Mouse (Mus musculus): ENCODE data around the gene Ndufb2. TPM values are rescaled to one million over a fixed set of nuclear protein-coding genes. Genes with fewer than 3 reads are reported as not detected.

Ndufb2 gene
- total and polyA plus RNA-seq, 2 experiments from 2014 or later, result 290 to 589 TPM

DNA sequence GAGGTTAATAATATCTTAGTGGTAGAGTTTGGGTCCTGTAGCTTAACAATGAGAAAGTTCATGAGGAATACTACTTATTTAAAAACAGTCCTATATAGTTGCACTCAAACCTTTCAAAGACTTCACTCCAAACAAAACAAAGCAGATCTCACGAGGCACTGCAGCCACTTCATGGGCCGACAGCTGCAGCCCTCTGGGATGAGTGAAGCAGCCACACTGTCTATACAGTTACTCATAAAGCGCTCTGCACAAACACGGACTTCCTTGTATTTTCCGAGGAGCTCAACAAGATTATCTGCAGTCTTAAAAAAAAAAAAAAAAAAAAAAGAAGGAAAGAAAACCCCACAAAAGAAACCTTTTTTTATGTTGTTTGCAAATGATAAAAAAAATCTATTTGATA lies 15.0 kb downstream of the Ndufb2 start:
- H3K9me3 ChIP-seq (ENCODE audit: low read length), result no peaks in the 10 kb centered on the region
- ATAC-seq (ENCODE audit: low FRiP score), result no peak
- TF ChIP-seq CTCF (IDR thresholded peaks at IDR 0.05), result no peak

DNA sequence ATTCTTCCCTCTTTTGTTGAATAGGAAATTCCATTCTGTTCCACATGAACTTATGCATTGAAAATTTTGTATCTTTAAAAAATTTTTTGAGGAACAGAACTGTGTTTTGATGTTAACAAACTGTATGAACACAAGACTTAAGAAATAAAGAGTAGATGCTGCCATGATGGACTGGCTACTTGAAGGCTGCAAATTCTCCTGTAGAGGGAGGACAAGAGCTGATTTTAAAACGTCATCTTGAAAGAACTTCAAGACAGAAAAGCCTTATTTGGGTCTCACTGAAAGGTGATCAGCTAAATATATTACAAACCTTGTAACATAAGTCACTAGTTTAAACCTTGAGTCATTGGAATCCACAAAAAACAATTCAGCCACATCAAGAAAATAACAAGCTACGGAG lies 17.8 kb downstream of the Ndufb2 start:
- no peaks in the 10 kb centered on the region for H3K4me1 ChIP-seq (ENCODE audit: insufficient read depth, low read length)
- no peak overlapping the region for H3K4me3 ChIP-seq (ENCODE audit: low read depth, low read length)
- no peak overlapping the region for H3K27ac ChIP-seq (ENCODE audit: low read depth, low read length)
- WGBS, result 59% methylated on average over 2 of the region's 2 CpGs
- ATAC-seq (ENCODE audit: low FRiP score) (no peak), DNase-seq (ENCODE audit: low spot score) (peak; percentile 19)
- no peak overlapping the region for H3K4me2 ChIP-seq (ENCODE audit: low read depth, low read length, poor library complexity, severe bottlenecking)
- H3K9ac ChIP-seq (replicated peaks; ENCODE audit: low read length, poor library complexity, severe bottlenecking), result no peak overlapping the region
- H3K9me3 ChIP-seq (ENCODE audit: low read length), result no peaks in the 10 kb centered on the region
- no peaks in the 10 kb centered on the region for H3K27me3 ChIP-seq (ENCODE audit: insufficient read depth, low read length)
- peaks cover 14% of the 10 kb centered on the region for H3K36me3 ChIP-seq (ENCODE audit: insufficient read depth, low read length)
- TF ChIP-seq CTCF (IDR thresholded peaks at IDR 0.05), result peak; percentile 67

More for the DNA sequence above, 15.0 kb downstream of the Ndufb2 start:
- DNase-seq (ENCODE audit: low spot score), result no peak
- Histone ChIP-seq H3K27me3 (ENCODE audit: insufficient read depth, low read length) (no peaks in the 10 kb centered on the region), H3K4me1 (ENCODE audit: insufficient read depth, low read length) (no peaks in the 10 kb centered on the region), H3K27ac (ENCODE audit: low read depth, low read length) (no peak overlapping the region), H3K36me3 (ENCODE audit: insufficient read depth, low read length) (peaks cover 5% of the 10 kb centered on the region; the same call in 1 of the 2 replicates), H3K4me2 (ENCODE audit: low read depth, low read length, poor library complexity, severe bottlenecking) (no peak overlapping the region), H3K4me3 (ENCODE audit: low read depth, low read length) (no peak overlapping the region), H3K9ac (replicated peaks; ENCODE audit: low read length, poor library complexity, severe bottlenecking) (no peak overlapping the region)
- 68% methylated on average over 5 of the region's 5 CpGs for WGBS

DNA sequence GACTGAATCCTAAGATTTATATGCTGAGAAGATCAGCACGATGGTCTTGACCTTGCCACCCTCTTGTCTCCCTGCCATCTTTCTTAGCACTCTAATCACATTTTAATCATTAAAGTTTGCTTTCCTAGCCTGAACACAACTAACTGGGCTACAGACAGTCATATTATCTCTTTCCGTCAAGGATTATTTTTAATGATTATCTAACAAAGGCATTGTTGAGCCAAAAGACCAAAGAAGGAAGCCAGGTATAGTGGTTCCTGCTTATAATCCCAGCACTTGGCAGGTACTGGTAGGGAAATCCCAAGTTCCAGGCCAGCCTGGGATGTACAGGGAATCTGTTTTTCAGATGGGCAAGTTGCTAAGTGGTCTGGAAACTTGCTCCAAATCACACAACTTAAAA lies 18.9 kb downstream of the Ndufb2 start:
- H3K27ac ChIP-seq (ENCODE audit: low read depth, low read length), result no peak overlapping the region
- no peak overlapping the region for H3K4me3 ChIP-seq (ENCODE audit: low read depth, low read length)
- ATAC-seq (ENCODE audit: low FRiP score) (no peak), DNase-seq (ENCODE audit: low spot score) (no peak)
- peaks cover 24% of the 10 kb centered on the region for H3K36me3 ChIP-seq (ENCODE audit: insufficient read depth, low read length)
- 92% methylated on average over 2 of the region's 2 CpGs for WGBS
- H3K4me1 ChIP-seq (ENCODE audit: insufficient read depth, low read length), result no peaks in the 10 kb centered on the region
- TF ChIP-seq CTCF (IDR thresholded peaks at IDR 0.05), result no peak
- H3K27me3 ChIP-seq (ENCODE audit: insufficient read depth, low read length), result no peaks in the 10 kb centered on the region
- H3K9ac ChIP-seq (replicated peaks; ENCODE audit: low read length, poor library complexity, severe bottlenecking), result no peak overlapping the region
- no peaks in the 10 kb centered on the region for H3K9me3 ChIP-seq (ENCODE audit: low read length)
- no peak overlapping the region for H3K4me2 ChIP-seq (ENCODE audit: low read depth, low read length, poor library complexity, severe bottlenecking)

Other genes with a start within 250 kb of the Ndufb2 start
- gene Slc37a3, start 214.9 kb upstream of the Ndufb2 start, total RNA-seq (2014; rRNA removed), result 38.1 and 46.8 TPM in 2 replicates
- 54.6 and 55.4 TPM in 2 replicates for gene Slc37a3, start 214.9 kb upstream of the Ndufb2 start, polyA plus RNA-seq (2015; fragmentation: Nextera tagmentation; extraction: Ambion mirVana)
- 0.24 TPM in 1 of 2 replicates, not detected in the other for gene Rab19, start 211.4 kb upstream of the Ndufb2 start, total RNA-seq (2014; rRNA removed)
- gene Rab19, start 211.4 kb upstream of the Ndufb2 start, polyA plus RNA-seq (2015; fragmentation: Nextera tagmentation; extraction: Ambion mirVana), result 0.25 TPM in 1 of 2 replicates, not detected in the other
- 201 and 269 TPM in 2 replicates for gene Mkrn1, start 172.1 kb upstream of the Ndufb2 start, total RNA-seq (2014; rRNA removed)
- gene Mkrn1, start 172.1 kb upstream of the Ndufb2 start, polyA plus RNA-seq (2015; fragmentation: Nextera tagmentation; extraction: Ambion mirVana), result 232 and 238 TPM in 2 replicates
- 15.9 and 22.4 TPM in 2 replicates for gene Dennd2a, start 34.7 kb upstream of the Ndufb2 start, total RNA-seq (2014; rRNA removed)
- 7.8 and 9.8 TPM in 2 replicates for gene Dennd2a, start 34.7 kb upstream of the Ndufb2 start, polyA plus RNA-seq (2015; fragmentation: Nextera tagmentation; extraction: Ambion mirVana)
- gene Adck2, start 18.7 kb upstream of the Ndufb2 start, total RNA-seq (2014; rRNA removed), result 16.9 and 31.0 TPM in 2 replicates
- 44.9 and 45.9 TPM in 2 replicates for gene Adck2, start 18.7 kb upstream of the Ndufb2 start, polyA plus RNA-seq (2015; fragmentation: Nextera tagmentation; extraction: Ambion mirVana)
- gene Gm42420, start 6.8 kb upstream of the Ndufb2 start, total RNA-seq (2014; rRNA removed), result not detected in 2 replicates
- 1.5 and 1.8 TPM in 2 replicates for gene Gm42420, start 6.8 kb upstream of the Ndufb2 start, polyA plus RNA-seq (2015; fragmentation: Nextera tagmentation; extraction: Ambion mirVana)
- gene Braf, start 132.9 kb downstream of the Ndufb2 start, total RNA-seq (2014; rRNA removed), result 46.0 and 48.0 TPM in 2 replicates
- gene Braf, start 132.9 kb downstream of the Ndufb2 start, polyA plus RNA-seq (2015; fragmentation: Nextera tagmentation; extraction: Ambion mirVana), result 14.4 and 17.1 TPM in 2 replicates
- gene Mrps33, start 218.4 kb downstream of the Ndufb2 start, total RNA-seq (2014; rRNA removed), result 34.3 and 41.7 TPM in 2 replicates
- gene Mrps33, start 218.4 kb downstream of the Ndufb2 start, polyA plus RNA-seq (2015; fragmentation: Nextera tagmentation; extraction: Ambion mirVana), result 167 and 171 TPM in 2 replicates